Mouse (Mus musculus) lung, postnatal 0 days (tissue): ENCODE results near the gene Ypel2. TPM values are rescaled to one million over a fixed set of nuclear protein-coding genes. Genes with fewer than 3 reads are reported as not detected.

ENCODE experiments used
- ATAC-seq: fragments of 200-750 bp; cut with Nextera tagmentation; 2 replicates; pipeline ENCODE4 v1.8.0; 2017; ENCODE audit warnings: moderate library complexity
- DNase-seq: peaks from one replicate; pipeline ENCODE4 v3.0.0-alpha.2; 2016; ENCODE audit warnings: low spot score
- H3K27ac ChIP-seq: fragments of 300-500 bp; sonication (generic); 2 replicates; pipeline ENCODE4 v1.5.1; 2014; ENCODE audit warnings: antibody characterized with exemption, mild to moderate bottlenecking, low read length, mixed read lengths
- H3K27me3 ChIP-seq: fragments of 300-500 bp; sonication (generic); replicated peaks from 2 replicates; pipeline ENCODE4 v1.6.1; 2014; ENCODE audit warnings: low read length, mixed read lengths; ENCODE audit not compliant: insufficient read depth
- H3K36me3 ChIP-seq: fragments of 300-500 bp; sonication (generic); 2 replicates; pipeline ENCODE4 v1.6.1; 2014; ENCODE audit warnings: low read length, mixed read lengths; ENCODE audit not compliant: insufficient read depth
- H3K4me1 ChIP-seq: fragments of 300-500 bp; sonication (generic); 2 replicates; pipeline ENCODE4 v1.6.1; 2014; ENCODE audit warnings: antibody characterized with exemption, low read depth, low read length, mixed read lengths; ENCODE audit not compliant: insufficient read depth
- H3K4me2 ChIP-seq: fragments of 300-500 bp; sonication (generic); replicated peaks from 2 replicates; pipeline ENCODE4 v1.6.1; 2014; ENCODE audit warnings: low read depth, mild to moderate bottlenecking, low read length, moderate library complexity, mixed read lengths
- H3K4me3 ChIP-seq: fragments of 300-500 bp; sonication (generic); 2 replicates; pipeline ENCODE4 v1.5.1; 2014; ENCODE audit warnings: low read depth, low read length
- H3K9ac ChIP-seq: fragments of 300-500 bp; sonication (generic); replicated peaks from 2 replicates; pipeline ENCODE4 v1.6.1; 2014; ENCODE audit warnings: low read depth, mild to moderate bottlenecking
- H3K9me3 ChIP-seq: fragments of 300-500 bp; sonication (generic); 2 replicates; pipeline ENCODE4 v1.6.1; 2016; ENCODE audit warnings: low read length, mixed read lengths
- CTCF ChIP-seq: IDR thresholded peaks from 2 replicates; pipeline ENCODE4 v1.5.1; 2016; ENCODE audit warnings: antibody characterized with exemption, mild to moderate bottlenecking
- EP300 ChIP-seq: IDR thresholded peaks from 2 replicates; pipeline ENCODE4 v1.6.1; 2016; ENCODE audit warnings: antibody characterized with exemption, mild to moderate bottlenecking, control low read depth
- WGBS: fragments of 180-500 bp; shearing (Covaris S2); extraction: QIAGEN DNeasy Blood & Tissue Kit; methylation state at CpG from one replicate; pipeline ENCODE4 v1.1.7; 2014; 5-methylcytosine and 5-hydroxymethylcytosine counted together
- polyA plus RNA-seq: library from polyadenylated mRNA; unstranded; fragments of >200 nt; fragmentation: Nextera tagmentation; extraction: Ambion mirVana; gene quantifications from 2 replicates; pipeline ENCODE4 v1.2.1, GENCODE M21; 2015

The Ypel2 gene
- polyA plus RNA-seq, 1 experiment from 2014 or later: 8.5 TPM

DNA sequence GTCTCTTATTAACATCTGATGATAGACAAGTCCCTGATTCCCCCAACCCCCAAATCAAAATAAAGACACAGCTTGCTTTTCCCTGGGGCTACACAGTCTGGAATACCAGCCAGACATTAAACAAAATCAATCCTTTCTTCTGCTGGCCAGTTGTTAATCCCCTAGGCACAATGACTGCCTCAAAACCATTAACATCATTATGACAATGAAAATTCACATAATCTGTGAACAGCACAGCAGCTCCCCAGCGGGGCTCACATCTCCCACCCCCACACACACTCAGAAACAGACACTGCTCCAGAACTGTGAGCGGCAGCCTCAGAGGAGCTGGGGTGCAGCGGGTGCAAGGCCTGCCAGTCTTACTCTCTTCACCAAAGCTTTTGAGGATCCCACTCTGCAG lies 3.2 kb downstream of the Ypel2 start:
- Histone ChIP-seq H3K9me3 (no peaks in the 10 kb centered on the region), H3K27ac (no peak overlapping the region), H3K4me1 (peaks cover 14% of the 10 kb centered on the region), H3K36me3 (no peaks in the 10 kb centered on the region), H3K4me2 (no peak overlapping the region), H3K9ac (no peak overlapping the region), H3K27me3 (no peaks in the 10 kb centered on the region), H3K4me3 (no peak overlapping the region)
- ATAC-seq (no peak), DNase-seq (no peak)
- WGBS: 79% methylated on average over 3 of the region's 3 CpGs
- no peak for TF ChIP-seq EP300
- no peak for TF ChIP-seq CTCF

GRCm38 (mm10) chr11:86984990-86985389 lies 8.5 kb downstream of the Ypel2 start:
- H3K9ac ChIP-seq: no peak overlapping the region
- TF ChIP-seq CTCF (no peak), EP300 (no peak)
- H3K4me1 ChIP-seq: peaks cover 1% of the 10 kb centered on the region; the same call in 1 of the 2 replicates
- H3K27ac ChIP-seq: no peak overlapping the region
- no peaks in the 10 kb centered on the region for H3K36me3 ChIP-seq
- no peak for DNase-seq
- no peak overlapping the region for H3K4me3 ChIP-seq
- no peak for ATAC-seq
- WGBS: 74% methylated on average over 3 of the region's 3 CpGs
- H3K4me2 ChIP-seq: no peak overlapping the region
- H3K9me3 ChIP-seq: no peaks in the 10 kb centered on the region
- H3K27me3 ChIP-seq: no peaks in the 10 kb centered on the region

DNA sequence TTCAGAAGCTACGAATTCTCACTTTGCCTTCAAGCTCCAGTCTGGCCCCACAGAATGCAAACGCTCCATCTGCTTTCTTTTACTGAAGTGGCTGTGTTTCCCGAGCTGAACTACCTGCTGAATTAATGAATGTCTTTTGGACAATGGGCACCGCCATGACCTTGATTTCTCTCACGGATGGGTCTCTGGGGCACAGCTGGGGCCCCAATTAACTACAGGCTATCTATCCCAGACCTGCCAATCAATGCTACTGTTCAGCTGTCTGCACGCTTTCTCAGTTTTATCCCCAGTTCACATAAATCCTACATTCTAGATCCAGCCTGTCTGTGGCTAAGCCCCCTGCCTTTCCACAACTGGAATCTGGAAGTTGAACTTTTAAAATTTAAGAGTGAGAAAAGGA lies 10.5 kb downstream of the Ypel2 start:
- no peak overlapping the region for H3K9ac ChIP-seq
- DNase-seq (no peak), ATAC-seq (no peak)
- H3K36me3 ChIP-seq: no peaks in the 10 kb centered on the region
- no peak overlapping the region for H3K4me3 ChIP-seq
- no peaks in the 10 kb centered on the region for H3K9me3 ChIP-seq
- H3K4me1 ChIP-seq: peaks cover 3% of the 10 kb centered on the region; the same call in 1 of the 2 replicates
- H3K4me2 ChIP-seq: no peak overlapping the region
- no peak overlapping the region for H3K27ac ChIP-seq
- WGBS: 86% methylated on average over 6 of the region's 6 CpGs
- no peaks in the 10 kb centered on the region for H3K27me3 ChIP-seq
- TF ChIP-seq EP300 (no peak), CTCF (no peak)

- TF ChIP-seq CTCF: no peak
- no peak for TF ChIP-seq EP300
- WGBS: 63% methylated on average over 5 of the region's 5 CpGs
- H3K27ac ChIP-seq: no peak overlapping the region
- DNase-seq (no peak), ATAC-seq (no peak)
- no peaks in the 10 kb centered on the region for H3K36me3 ChIP-seq
- H3K27me3 ChIP-seq: no peaks in the 10 kb centered on the region
- H3K4me2 ChIP-seq: no peak overlapping the region
- no peak overlapping the region for H3K9ac ChIP-seq
- H3K9me3 ChIP-seq: no peaks in the 10 kb centered on the region
- H3K4me3 ChIP-seq: no peak overlapping the region
- peaks cover 3% of the 10 kb centered on the region; the same call in 1 of the 2 replicates for H3K4me1 ChIP-seq
Measured at GRCm38 (mm10) chr11:86981229-86981791, 12.2 kb downstream of the Ypel2 start.

DNA sequence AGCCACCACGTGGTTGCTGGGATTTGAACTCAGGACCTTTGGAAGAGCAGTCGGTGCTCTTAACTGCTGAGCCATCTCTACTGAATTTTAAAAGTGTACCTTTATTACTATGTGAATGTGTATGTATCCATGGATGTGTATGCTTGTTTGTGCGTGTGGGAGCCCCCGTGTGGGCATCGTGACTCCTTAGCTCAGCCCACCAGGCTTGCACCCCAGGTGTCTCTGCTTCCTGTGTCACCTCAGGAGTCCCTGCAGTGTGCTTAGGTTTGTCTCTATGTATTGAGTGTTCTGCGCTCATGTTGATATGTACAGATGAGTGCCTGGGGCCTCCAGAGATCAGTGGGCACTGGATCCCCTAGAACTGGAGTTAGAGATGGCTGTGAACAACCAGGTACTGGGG lies 13.0 kb downstream of the Ypel2 start:
- H3K4me2 ChIP-seq: no peak overlapping the region
- DNase-seq: no peak
- peaks cover 3% of the 10 kb centered on the region; the same call in 1 of the 2 replicates for H3K4me1 ChIP-seq
- no peaks in the 10 kb centered on the region for H3K36me3 ChIP-seq
- H3K4me3 ChIP-seq: no peak overlapping the region
- H3K27me3 ChIP-seq: no peaks in the 10 kb centered on the region
- no peak overlapping the region for H3K9ac ChIP-seq
- no peak overlapping the region for H3K27ac ChIP-seq
- H3K9me3 ChIP-seq: no peaks in the 10 kb centered on the region
- no peak for TF ChIP-seq CTCF
- TF ChIP-seq EP300: no peak
- WGBS: 85% methylated on average over 6 of the region's 6 CpGs
- ATAC-seq: no peak

DNA sequence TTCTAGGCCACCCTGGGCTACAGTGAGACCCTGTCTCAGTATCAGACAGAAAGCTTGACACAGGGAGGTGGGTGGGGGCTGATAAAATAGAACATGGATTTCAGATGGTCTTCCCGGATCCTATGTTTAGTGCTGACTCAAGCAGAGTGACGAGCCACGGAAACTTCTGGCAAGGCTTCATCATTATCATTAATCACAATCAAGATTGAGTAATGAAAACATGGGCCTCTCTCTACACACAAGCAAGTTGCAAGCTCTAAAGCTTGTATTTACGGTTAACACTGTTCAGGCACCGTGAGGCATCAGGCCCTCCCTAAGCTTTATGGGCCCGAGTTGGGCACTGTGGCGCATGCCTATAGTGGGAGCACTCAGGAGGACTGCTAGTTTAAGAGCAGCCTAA lies 13.7 kb downstream of the Ypel2 start:
- WGBS: 58% methylated on average over 7 of the region's 7 CpGs
- H3K27ac ChIP-seq: no peak overlapping the region

More for the DNA sequence above, 13.7 kb downstream of the Ypel2 start:
- no peaks in the 10 kb centered on the region for H3K27me3 ChIP-seq
- TF ChIP-seq EP300: no peak
- TF ChIP-seq CTCF: no peak
- H3K4me1 ChIP-seq: peaks cover 3% of the 10 kb centered on the region; the same call in 1 of the 2 replicates
- ATAC-seq (peak; percentile 33; the same call in 1 of the 2 replicates), DNase-seq (peak; percentile 78)
- no peak overlapping the region for H3K4me3 ChIP-seq
- H3K9ac ChIP-seq: no peak overlapping the region
- H3K4me2 ChIP-seq: no peak overlapping the region
- no peaks in the 10 kb centered on the region for H3K9me3 ChIP-seq
- no peaks in the 10 kb centered on the region for H3K36me3 ChIP-seq
